Mouse (Mus musculus): Measurements from ENCODE around the gene Capg. TPM values are rescaled to one million over a fixed set of nuclear protein-coding genes. Genes with fewer than 3 reads are reported as not detected.

The Capg gene
- polyA plus RNA-seq, 1 experiment: 4.8 TPM

DNA sequence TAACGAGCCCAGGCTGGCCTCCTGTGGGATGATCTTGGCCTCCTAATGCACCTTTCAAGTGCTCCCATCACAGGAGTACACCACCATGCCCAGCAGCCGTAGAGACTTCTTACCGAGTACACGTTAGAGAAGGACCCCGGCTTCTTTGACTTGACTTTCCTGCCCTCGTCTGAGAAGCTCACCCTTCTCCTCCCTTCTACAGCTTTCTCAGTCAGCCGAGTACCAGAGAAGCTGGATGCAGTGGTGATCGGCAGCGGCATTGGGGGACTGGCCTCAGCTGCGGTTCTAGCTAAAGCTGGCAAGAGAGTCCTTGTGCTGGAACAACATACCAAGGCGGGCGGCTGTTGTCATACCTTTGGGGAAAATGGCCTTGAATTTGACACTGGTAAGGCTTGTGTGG lies 56.6 kb downstream of the Capg start:
- Histone ChIP-seq H3K27me3 (ENCODE audit: control insufficient read depth, insufficient read depth, low read length) (no peaks in the 10 kb centered on the region), H3K4me1 (ENCODE audit: control insufficient read depth, insufficient read depth, low read length) (peaks cover 4% of the 10 kb centered on the region; the same call in 1 of the 2 replicates), H3K27ac (ENCODE audit: insufficient read depth, low read length) (no peak overlapping the region), H3K4me3 (replicated peaks; ENCODE audit: insufficient read depth, low read depth, low read length) (no peak overlapping the region)
- no peak for DNase-seq
- WGBS: 85% methylated on average over 12 of the region's 12 CpGs
- TF ChIP-seq POLR2A (IDR thresholded peaks at IDR 0.05; ENCODE audit: borderline replicate concordance, insufficient read depth, low read length) (no peak), CTCF (IDR thresholded peaks at IDR 0.05; ENCODE audit: borderline replicate concordance, insufficient read depth, low read depth, low read length) (no peak)

DNA sequence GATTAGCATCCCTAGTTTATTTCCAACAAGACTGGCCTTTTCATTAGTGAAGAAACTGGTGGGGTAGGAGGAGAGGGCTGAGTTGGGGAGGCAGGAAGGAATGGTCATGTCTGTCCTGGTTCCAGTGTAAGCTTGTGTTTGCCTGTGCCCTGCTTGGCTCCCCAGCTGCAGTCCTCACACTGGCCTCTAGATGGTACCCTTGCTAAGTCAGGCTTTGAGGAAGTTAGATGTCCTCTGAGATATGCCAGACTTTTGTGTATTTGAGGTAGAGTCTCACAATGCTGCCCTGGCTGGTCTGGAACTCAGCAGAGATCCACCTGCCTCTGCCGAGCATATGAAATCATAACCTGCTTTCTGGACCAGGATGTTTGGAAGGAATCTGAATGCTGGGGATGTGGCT lies 57.5 kb downstream of the Capg start:
- WGBS: 47% methylated on average over 1 of the region's 1 CpGs
- Histone ChIP-seq H3K27ac (ENCODE audit: insufficient read depth, low read length) (no peak overlapping the region), H3K4me1 (ENCODE audit: control insufficient read depth, insufficient read depth, low read length) (peaks cover 4% of the 10 kb centered on the region; the same call in 1 of the 2 replicates), H3K27me3 (ENCODE audit: control insufficient read depth, insufficient read depth, low read length) (no peaks in the 10 kb centered on the region), H3K4me3 (replicated peaks; ENCODE audit: insufficient read depth, low read depth, low read length) (no peak overlapping the region)
- peak; percentile 61 to 74 for DNase-seq
- peak; percentile 89 for TF ChIP-seq CTCF (IDR thresholded peaks at IDR 0.05; ENCODE audit: borderline replicate concordance, insufficient read depth, low read depth, low read length)
- no peak for TF ChIP-seq POLR2A (IDR thresholded peaks at IDR 0.05; ENCODE audit: borderline replicate concordance, insufficient read depth, low read length)

DNA sequence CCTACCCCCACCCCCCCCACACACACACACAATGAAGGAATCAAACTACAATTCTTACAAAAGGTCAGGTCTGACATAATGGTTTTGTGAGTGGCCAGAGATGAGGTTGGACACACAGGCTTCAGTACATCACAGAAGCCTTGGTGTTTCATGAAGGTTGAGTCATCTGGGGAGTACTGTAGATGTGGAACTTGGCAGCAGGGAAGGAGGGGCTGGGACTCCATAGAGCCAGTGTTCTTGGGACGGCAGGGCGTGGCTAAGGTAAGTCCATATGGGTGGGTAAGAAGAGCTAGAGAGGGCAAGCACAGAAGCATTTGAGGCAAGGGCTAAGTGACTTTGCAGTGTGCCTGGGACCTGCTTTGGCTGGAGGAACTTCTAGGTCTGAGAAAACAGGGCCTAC lies 59.9 kb downstream of the Capg start:
- Histone ChIP-seq H3K4me1 (ENCODE audit: control insufficient read depth, insufficient read depth, low read length) (no peaks in the 10 kb centered on the region), H3K4me3 (replicated peaks; ENCODE audit: insufficient read depth, low read depth, low read length) (no peak overlapping the region), H3K27ac (ENCODE audit: insufficient read depth, low read length) (no peak overlapping the region), H3K27me3 (ENCODE audit: control insufficient read depth, insufficient read depth, low read length) (no peaks in the 10 kb centered on the region)
- WGBS: 90% methylated on average over 2 of the region's 2 CpGs
- no peak for TF ChIP-seq CTCF (IDR thresholded peaks at IDR 0.05; ENCODE audit: borderline replicate concordance, insufficient read depth, low read depth, low read length)
- no peak for TF ChIP-seq POLR2A (IDR thresholded peaks at IDR 0.05; ENCODE audit: borderline replicate concordance, insufficient read depth, low read length)
- DNase-seq: no peak

DNA sequence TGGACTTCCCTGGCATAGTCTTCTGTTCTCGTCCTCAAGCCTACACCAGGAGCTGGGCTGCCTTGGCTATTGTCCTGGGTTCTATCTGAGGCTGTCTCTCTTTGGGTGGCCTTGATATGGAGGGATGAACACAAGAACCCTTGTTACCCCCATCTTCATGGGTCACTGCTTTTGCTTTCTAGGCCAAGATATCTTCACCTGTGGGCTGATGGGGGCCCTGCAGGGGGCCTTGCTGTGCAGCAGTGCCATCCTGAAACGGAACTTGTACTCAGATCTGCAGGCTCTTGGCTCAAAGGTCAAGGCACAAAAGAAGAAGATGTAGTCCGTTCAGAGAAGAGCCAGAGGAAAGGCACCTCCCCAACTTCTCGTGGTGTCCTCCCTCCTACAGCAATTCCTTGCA lies 62.9 kb downstream of the Capg start:
- H3K27me3 ChIP-seq (ENCODE audit: control insufficient read depth, insufficient read depth, low read length): no peaks in the 10 kb centered on the region
- TF ChIP-seq POLR2A (IDR thresholded peaks at IDR 0.05; ENCODE audit: borderline replicate concordance, insufficient read depth, low read length) (no peak), CTCF (IDR thresholded peaks at IDR 0.05; ENCODE audit: borderline replicate concordance, insufficient read depth, low read depth, low read length) (no peak)
- DNase-seq: no peak
- no peak overlapping the region for H3K4me3 ChIP-seq (replicated peaks; ENCODE audit: insufficient read depth, low read depth, low read length)
- 55% methylated on average over 4 of the region's 4 CpGs for WGBS
- H3K4me1 ChIP-seq (ENCODE audit: control insufficient read depth, insufficient read depth, low read length): no peaks in the 10 kb centered on the region
- no peak overlapping the region for H3K27ac ChIP-seq (ENCODE audit: insufficient read depth, low read length)

DNA sequence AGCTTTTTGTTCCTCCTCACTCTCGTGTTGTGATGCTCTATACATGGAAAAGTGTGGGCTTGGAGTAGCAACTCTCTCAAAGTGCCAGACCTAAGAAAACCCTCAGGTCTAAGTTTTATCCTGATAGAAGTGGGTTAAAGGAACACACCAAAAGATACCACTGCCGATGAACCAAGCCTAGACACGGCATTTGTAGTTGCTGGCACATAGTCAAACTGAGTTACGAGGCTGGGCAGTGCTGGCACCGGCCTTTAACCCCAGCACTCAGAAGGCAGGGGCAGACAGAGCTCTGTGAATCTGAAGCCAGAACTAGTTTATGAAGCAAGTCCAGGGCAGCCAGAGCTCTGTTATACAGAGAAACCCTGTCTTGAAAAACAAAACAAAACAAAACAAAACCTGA lies 63.5 kb downstream of the Capg start:
- Histone ChIP-seq H3K27ac (ENCODE audit: insufficient read depth, low read length) (no peak overlapping the region), H3K4me1 (ENCODE audit: control insufficient read depth, insufficient read depth, low read length) (no peaks in the 10 kb centered on the region), H3K27me3 (ENCODE audit: control insufficient read depth, insufficient read depth, low read length) (no peaks in the 10 kb centered on the region), H3K4me3 (replicated peaks; ENCODE audit: insufficient read depth, low read depth, low read length) (no peak overlapping the region)
- WGBS: 41% methylated on average over 5 of the region's 5 CpGs
- DNase-seq: no peak
- TF ChIP-seq CTCF (IDR thresholded peaks at IDR 0.05; ENCODE audit: borderline replicate concordance, insufficient read depth, low read depth, low read length): no peak
- no peak for TF ChIP-seq POLR2A (IDR thresholded peaks at IDR 0.05; ENCODE audit: borderline replicate concordance, insufficient read depth, low read length)

DNA sequence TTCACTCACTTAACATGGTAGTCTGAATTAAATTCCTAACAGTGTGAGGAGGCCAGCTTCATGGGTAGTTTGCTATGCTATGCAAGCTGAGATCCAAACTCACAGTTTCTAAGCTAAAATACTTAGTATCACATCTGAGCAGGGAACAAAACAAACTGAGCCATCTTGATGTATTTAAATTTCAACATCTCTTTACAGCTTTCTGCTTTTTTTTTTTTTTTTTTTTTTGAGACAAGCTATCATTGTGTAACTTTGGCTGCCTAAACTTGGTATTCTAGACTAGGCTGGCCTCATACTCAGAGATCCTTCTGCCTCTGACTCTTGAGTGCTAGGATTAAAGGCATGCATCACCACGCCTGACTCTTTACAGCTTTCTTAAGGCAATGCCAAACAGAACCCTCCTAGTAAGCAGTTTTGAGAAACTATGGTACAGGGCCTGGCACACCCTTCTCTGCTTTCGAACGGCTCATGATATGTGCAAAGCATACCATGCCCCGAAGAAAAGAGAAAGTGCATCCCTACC lies 64.5 kb downstream of the Capg start:
- Histone ChIP-seq H3K4me1 (ENCODE audit: control insufficient read depth, insufficient read depth, low read length) (no peaks in the 10 kb centered on the region), H3K4me3 (replicated peaks; ENCODE audit: insufficient read depth, low read depth, low read length) (no peak overlapping the region), H3K27me3 (ENCODE audit: control insufficient read depth, insufficient read depth, low read length) (no peaks in the 10 kb centered on the region), H3K27ac (ENCODE audit: insufficient read depth, low read length) (no peak overlapping the region)
- 85% methylated on average over 4 of the region's 4 CpGs for WGBS
- DNase-seq: no peak
- no peak for TF ChIP-seq POLR2A (IDR thresholded peaks at IDR 0.05; ENCODE audit: borderline replicate concordance, insufficient read depth, low read length)
- TF ChIP-seq CTCF (IDR thresholded peaks at IDR 0.05; ENCODE audit: borderline replicate concordance, insufficient read depth, low read depth, low read length): no peak

DNA sequence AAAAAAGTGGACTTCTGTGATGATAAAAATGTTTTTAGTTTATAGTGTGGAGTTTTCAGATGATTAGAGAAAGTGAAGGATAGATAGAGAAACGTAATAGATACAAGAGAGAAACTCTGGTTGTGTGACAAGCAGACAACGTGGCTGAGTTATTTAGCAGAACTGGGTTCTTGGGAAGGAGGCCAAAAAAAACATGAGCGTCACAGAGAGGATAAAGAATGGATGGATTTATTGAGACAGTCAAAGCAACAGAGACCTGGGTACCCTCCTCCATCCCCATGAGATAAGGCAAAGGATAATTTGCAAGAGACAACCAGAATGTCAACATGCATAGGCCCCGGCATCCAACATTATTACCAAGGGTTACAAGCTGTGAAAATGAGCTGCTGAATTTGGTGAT lies 66.1 kb downstream of the Capg start:
- H3K4me3 ChIP-seq (replicated peaks; ENCODE audit: insufficient read depth, low read depth, low read length): no peak overlapping the region
- no peaks in the 10 kb centered on the region for H3K27me3 ChIP-seq (ENCODE audit: control insufficient read depth, insufficient read depth, low read length)
- H3K4me1 ChIP-seq (ENCODE audit: control insufficient read depth, insufficient read depth, low read length): peaks cover 4% of the 10 kb centered on the region; the same call in 1 of the 2 replicates
- WGBS: 51% methylated on average over 4 of the region's 4 CpGs
- no peak overlapping the region for H3K27ac ChIP-seq (ENCODE audit: insufficient read depth, low read length)
- no peak for DNase-seq
- TF ChIP-seq POLR2A (IDR thresholded peaks at IDR 0.05; ENCODE audit: borderline replicate concordance, insufficient read depth, low read length): no peak
- no peak for TF ChIP-seq CTCF (IDR thresholded peaks at IDR 0.05; ENCODE audit: borderline replicate concordance, insufficient read depth, low read depth, low read length)

Other genes with a start within 250 kb of the Capg start
- gene Sftpb, start 239.8 kb upstream of the Capg start, polyA plus RNA-seq (2012; rRNA removed): not detected in 2 replicates
- 31.5 and 33.3 TPM in 2 replicates for gene Usp39, start 199.2 kb upstream of the Capg start, polyA plus RNA-seq (2012; rRNA removed)
- gene 0610030E20Rik, start 197.1 kb upstream of the Capg start, polyA plus RNA-seq (2012; rRNA removed): 25.1 and 26.1 TPM in 2 replicates
- gene Tmem150a, start 188.9 kb upstream of the Capg start, polyA plus RNA-seq (2012; rRNA removed): 19.5 and 19.8 TPM in 2 replicates
- 92.1 and 95.8 TPM in 2 replicates for gene Rnf181, start 177.4 kb upstream of the Capg start, polyA plus RNA-seq (2012; rRNA removed)
- 10.6 and 11.9 TPM in 2 replicates for gene Vamp5, start 163.9 kb upstream of the Capg start, polyA plus RNA-seq (2012; rRNA removed)
- 57.0 and 62.2 TPM in 2 replicates for gene Vamp8, start 153.7 kb upstream of the Capg start, polyA plus RNA-seq (2012; rRNA removed)
- 22.9 and 23.5 TPM in 2 replicates for gene Ggcx, start 130.1 kb upstream of the Capg start, polyA plus RNA-seq (2012; rRNA removed)
- 187 and 200 TPM in 2 replicates for gene Mat2a, start 104.8 kb upstream of the Capg start, polyA plus RNA-seq (2012; rRNA removed)
- 0.78 and 0.79 TPM in 2 replicates for gene Sh2d6, start 22.7 kb upstream of the Capg start, polyA plus RNA-seq (2012; rRNA removed)
- gene Elmod3, start 54.0 kb downstream of the Capg start, polyA plus RNA-seq (2012; rRNA removed): 32.5 and 32.7 TPM in 2 replicates
- 13.7 and 15.6 TPM in 2 replicates for gene Retsat, start 54.1 kb downstream of the Capg start, polyA plus RNA-seq (2012; rRNA removed)
- 96.1 and 96.8 TPM in 2 replicates for gene Tgoln1, start 72.6 kb downstream of the Capg start, polyA plus RNA-seq (2012; rRNA removed)
- gene Tcf7l1, start 244.9 kb downstream of the Capg start, polyA plus RNA-seq (2012; rRNA removed): 5.5 and 6.2 TPM in 2 replicates